Mouse (Mus musculus) liver, adult 2 months (tissue): ENCODE data around the gene Tmigd3.

Source experiments
- CTCF ChIP-seq: fragments of 200-500 bp; IDR thresholded peaks from 2 replicates; pipeline ENCODE4 v1.5.1; 2011; ENCODE audit warnings: low read depth, low read length, control low read depth
- POLR2A ChIP-seq: fragments of 200-500 bp; IDR thresholded peaks from 2 replicates; pipeline ENCODE4 v1.6.1; 2011; ENCODE audit warnings: low read length, control low read depth; ENCODE audit not compliant: insufficient read depth; ENCODE audit errors: extremely low read depth

- no peak for TF ChIP-seq POLR2A
- no peak for TF ChIP-seq CTCF
Observed at GRCm38 (mm10) chr3:105931095-105931494, 60.4 kb downstream of the Tmigd3 start.
